Mouse (Mus musculus) lung, adult 2 months (tissue): Measurements from ENCODE around the gene Men1.

Source experiments
- CTCF ChIP-seq: fragments of 200-500 bp; IDR thresholded peaks from 2 replicates; pipeline ENCODE4 v1.5.1; 2011; ENCODE audit warnings: mild to moderate bottlenecking, low read length, control low read depth; ENCODE audit not compliant: insufficient read depth
- POLR2A ChIP-seq: fragments of 200-500 bp; IDR thresholded peaks from 2 replicates; pipeline ENCODE4 v1.6.1; 2011; ENCODE audit warnings: low read depth, mild to moderate bottlenecking, control low read depth, low read length, borderline replicate concordance; ENCODE audit errors: extremely low read depth

GRCm38 (mm10) chr19:6339191-6339590, 4.4 kb downstream of the Men1 start:
- TF ChIP-seq CTCF = no peak
- no peak for TF ChIP-seq POLR2A
